Mouse (Mus musculus) ES-Bruce4 (cell line): ENCODE data around the gene Coq4.

ENCODE experiments used
- CTCF ChIP-seq: IDR thresholded peaks from one replicate; pipeline ENCODE4 v1.8.1; 2011; ENCODE audit warnings: low read depth, low read length
- POLR2A ChIP-seq: IDR thresholded peaks from one replicate; pipeline ENCODE4 v1.8.1; 2011; ENCODE audit warnings: low read length; ENCODE audit not compliant: insufficient read depth

DNA sequence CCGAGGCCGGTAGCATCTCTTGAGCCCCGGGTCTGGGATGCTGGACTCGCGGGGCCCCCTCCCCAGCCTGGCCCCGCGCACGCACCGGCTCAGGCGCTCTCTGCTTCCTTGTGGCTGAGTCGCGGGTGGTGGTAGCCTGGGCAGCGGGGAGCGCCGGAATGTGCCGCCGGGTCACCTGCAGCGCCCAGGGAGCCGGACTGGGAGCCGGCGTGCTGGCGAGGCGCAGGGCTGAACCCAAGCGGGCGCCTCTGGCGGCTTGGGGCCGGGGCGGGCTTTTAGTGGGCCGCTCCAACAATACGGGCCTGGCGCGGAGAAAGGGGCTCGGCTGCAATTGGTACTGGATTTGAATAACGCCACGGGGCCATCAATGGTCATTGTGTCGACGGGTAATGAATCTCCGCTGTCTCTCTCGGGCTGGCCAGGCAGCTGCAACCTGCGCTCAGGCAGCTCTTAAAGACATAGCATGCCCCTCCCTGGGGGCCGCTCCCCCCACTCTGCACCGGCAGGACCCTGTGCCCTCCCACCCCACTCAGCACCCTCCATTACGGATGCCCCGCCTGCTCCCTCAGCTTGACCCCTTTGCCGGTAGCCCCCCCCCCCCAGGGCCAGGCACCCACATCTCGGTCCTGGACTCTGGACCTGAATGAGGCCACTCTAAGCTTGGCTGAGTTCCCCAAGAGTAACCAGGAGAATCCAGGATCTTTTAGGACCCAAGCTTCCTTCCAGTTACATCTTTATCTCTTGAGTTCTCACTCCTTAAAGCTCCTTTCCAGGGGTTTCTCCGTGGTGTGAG is 59.0 kb downstream of the Coq4 start:
- TF ChIP-seq POLR2A (no peak), CTCF (no peak)
